Mouse (Mus musculus): Measurements from ENCODE around the gene B230217C12Rik.
A peak's percentile ranks its signal among the peaks of the same experiment; 100 is the strongest.

Gene B230217C12Rik

GRCm38 (mm10) chr11:97809235-97810121 lies 31.1 kb upstream of the B230217C12Rik start:
- no peak for DNase-seq

DNA sequence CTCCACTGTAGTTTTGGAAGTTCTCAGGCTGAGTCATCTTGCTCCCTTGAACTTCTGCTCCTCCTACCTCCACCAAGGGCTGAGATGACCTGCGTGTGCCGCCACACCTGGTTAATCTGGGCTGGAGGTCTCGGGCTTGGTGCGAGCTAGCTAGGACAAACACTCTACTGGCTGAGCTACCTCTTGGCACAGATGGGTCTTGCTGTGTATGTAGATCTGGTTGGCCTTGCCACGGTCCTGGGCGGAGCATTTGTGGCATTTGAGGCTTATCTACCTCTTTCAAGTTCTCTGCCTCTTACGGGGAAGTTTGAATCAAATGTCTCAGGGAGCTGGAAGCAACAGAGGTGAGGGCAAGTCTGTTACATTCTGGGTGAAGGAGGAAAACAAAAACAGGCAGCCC lies 30.2 kb upstream of the B230217C12Rik start:
- DNase-seq = no peak

- DNase-seq = no peak
These were observed 29.6 kb upstream of the B230217C12Rik start for GRCm38 (mm10) chr11:97810970-97811369.

GRCm38 (mm10) chr11:97811569-97812362 lies 28.8 kb upstream of the B230217C12Rik start:
- peak; percentile 91 for DNase-seq

GRCm38 (mm10) chr11:97812491-97812921 lies 28.1 kb upstream of the B230217C12Rik start:
- no peak for DNase-seq

DNA sequence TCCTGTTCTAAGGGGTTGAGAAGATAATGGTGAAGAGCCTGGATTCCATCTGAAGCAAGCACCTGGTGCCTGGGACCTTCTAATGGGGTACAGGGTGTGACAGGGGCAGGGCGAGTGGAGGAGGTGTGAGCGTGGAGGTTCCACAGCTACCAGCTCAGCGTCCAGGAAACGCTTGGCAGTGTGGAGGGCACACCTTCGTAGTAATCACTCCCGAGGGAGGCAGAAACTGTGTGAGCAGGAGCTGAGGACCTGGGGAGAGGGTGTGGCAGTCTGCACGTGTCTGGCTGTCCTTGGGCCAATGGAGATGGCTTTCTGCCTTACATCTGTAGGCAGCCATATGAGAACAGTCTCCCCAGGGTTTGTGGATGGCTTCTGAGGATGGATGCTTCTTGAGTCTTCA lies 27.5 kb upstream of the B230217C12Rik start:
- no peak for DNase-seq

DNA sequence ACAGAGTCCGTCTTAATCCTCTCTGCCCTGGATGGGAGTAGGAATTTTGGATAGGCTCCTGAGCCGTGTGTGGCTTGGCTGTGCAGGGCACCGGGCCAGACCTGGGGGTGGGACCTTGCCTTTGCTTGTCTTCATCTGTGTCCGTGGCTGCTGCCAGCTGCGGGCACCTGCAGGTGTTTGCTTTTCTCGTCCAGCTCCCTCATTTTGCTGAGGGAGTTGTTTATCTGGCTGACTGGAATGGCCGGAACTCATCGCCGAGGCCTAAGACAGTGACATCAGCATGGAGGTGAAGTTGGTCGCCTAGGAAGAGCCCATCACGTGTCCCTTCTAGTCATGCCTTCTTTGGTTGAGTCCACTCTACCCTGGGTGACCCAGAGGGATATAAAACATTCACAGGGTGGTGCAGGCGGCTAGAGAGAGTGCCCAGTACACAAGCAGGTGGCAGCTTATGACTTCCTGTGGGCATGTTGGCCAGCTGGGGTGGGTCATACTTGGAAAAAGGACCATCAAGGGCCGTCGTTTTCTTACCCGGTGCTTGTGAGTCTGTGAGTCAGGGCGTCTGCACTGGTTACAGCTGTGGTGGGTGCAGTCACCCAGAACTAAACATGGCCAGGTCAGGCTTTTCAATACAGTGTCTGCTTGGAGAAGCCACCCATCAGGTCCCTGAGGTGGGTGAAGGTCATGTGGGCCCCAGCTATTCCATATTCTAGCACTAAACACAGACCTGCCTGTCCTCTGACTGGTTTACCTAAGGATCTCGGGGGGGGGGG lies 26.6 kb upstream of the B230217C12Rik start:
- peak; percentile 86 for DNase-seq

GRCm38 (mm10) chr11:97815736-97816135 lies 24.8 kb upstream of the B230217C12Rik start:
- DNase-seq = no peak

DNA sequence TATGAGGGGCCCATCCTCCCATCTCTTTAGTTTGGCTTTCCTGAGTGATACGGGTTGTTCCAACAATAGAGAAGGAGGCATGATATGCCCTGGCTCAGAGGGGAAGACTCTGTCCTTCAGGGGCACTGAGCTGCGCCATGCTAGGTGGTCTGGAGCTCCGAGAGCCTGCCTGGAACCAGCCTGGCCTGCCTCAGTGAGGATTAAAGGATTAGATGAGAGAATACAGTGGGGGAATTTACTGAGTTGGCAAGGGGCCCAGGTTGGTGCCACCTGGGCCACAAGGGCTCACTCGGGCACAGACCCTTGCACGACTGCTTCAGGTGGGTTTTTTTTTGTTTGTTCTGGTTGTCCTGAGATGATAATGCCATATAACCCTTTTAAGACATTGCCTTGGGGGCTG lies 24.4 kb upstream of the B230217C12Rik start:
- DNase-seq = no peak

DNA sequence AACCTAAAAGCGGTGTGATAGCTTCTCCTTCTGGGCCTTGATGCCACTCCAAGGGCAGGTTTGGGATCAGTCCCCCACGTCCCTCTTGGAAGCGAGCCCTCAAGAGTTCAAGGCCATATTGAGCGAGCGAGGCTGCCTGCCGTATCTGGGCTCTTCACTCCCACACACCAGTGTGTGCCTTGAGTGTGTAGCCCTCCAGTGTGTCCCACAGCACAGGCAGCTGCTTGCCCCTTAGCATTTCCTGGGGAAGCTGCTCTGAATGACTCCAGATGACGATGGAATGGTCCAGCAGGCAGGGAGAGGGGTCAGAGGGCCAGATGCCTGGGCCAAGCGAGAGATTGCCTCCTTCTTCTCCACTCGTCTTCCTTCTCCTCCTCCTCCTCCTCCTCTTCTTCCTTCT lies 23.7 kb upstream of the B230217C12Rik start:
- no peak for DNase-seq

GRCm38 (mm10) chr11:97817379-97817778 lies 23.2 kb upstream of the B230217C12Rik start:
- DNase-seq = peak; percentile 80

GRCm38 (mm10) chr11:97818003-97818402 lies 22.6 kb upstream of the B230217C12Rik start:
- DNase-seq = no peak

- DNase-seq = no peak
These were observed 22.0 kb upstream of the B230217C12Rik start for GRCm38 (mm10) chr11:97818571-97818970.

DNA sequence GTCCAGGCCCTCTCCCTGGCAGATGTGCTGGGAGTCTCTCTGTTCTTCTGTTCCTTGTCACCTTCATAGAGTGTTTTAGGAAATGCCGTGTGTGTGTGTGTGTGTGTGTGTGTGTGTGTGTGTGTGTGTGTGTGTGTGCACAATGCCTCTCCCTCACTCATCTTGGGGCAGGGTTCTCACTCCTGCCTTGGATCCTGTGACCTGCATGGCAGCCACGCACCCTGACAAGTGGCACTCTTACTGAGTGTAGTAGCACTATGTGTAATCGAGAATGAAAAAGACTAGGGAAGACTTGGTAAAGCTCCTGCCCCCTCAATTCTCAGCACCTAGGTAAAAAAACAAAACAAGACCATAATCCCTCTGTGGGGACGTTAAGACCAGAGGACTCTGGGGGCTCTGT lies 21.5 kb upstream of the B230217C12Rik start:
- no peak for DNase-seq

DNA sequence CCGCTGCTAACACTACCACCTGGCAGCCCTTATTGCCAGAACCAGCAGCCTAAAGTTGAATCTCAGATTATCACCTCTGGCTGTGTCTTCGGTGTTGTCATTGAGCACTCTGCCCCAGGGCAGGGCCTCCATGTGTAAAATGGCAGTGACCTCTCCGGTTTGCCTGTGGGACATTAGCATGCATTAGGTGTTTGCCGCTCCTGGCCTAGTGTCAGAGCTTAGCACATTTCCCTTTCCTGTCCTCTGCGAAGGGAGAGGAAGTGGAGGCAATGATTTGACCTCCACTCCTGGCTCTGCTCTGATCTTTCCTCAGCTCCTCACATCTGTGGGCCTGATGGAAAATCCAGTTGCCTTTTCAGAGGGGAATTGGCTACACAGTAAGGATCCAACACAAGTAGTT lies 20.7 kb upstream of the B230217C12Rik start:
- DNase-seq = no peak

DNA sequence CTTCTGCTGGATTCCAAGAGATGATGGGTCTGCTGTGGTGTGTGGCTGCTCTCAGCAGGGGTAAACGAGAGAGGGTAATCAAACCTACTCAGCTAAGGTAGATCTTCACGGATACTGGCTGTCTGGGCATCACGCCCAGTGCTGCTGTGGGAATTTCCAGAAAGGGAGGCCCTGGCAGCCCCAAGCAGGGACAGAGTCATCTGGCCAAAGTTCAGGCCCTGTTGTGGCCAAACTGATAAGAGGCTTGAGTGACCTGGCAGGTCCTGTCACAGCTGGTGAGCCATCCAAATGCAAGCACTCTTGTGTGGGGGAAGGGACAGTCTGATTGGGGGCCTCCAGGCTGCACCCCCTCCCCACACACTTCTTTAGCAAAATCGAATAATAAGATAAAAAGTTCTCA lies 19.7 kb upstream of the B230217C12Rik start:
- DNase-seq = peak; percentile 92

GRCm38 (mm10) chr11:97821401-97822064 lies 19.0 kb upstream of the B230217C12Rik start:
- DNase-seq = no peak

- DNase-seq = no peak
These were observed 17.6 kb upstream of the B230217C12Rik start for GRCm38 (mm10) chr11:97822840-97823603.

DNA sequence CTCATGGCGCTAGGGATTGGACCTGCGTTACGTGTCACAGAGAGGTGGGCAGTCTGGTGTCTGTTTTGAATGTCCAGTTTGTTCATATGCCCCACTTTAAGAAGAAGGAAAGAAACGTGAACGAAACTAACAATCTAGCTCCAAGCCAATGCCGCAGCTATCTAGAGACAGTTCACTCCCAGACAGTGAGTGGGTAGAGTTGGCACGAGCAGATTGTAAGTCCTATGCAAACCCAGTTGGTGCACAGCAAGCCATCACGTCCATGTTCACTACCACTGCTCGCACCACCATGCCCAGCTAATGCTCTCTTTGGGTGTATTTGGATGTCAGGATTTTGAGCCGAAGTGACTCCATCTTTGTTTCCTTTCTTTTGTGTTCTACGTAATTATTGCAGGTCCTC lies 16.4 kb upstream of the B230217C12Rik start:
- DNase-seq = no peak

- DNase-seq = no peak
These were observed 15.7 kb upstream of the B230217C12Rik start for GRCm38 (mm10) chr11:97824895-97825294.

GRCm38 (mm10) chr11:97825295-97825694 lies 15.3 kb upstream of the B230217C12Rik start:
- no peak for DNase-seq

DNA sequence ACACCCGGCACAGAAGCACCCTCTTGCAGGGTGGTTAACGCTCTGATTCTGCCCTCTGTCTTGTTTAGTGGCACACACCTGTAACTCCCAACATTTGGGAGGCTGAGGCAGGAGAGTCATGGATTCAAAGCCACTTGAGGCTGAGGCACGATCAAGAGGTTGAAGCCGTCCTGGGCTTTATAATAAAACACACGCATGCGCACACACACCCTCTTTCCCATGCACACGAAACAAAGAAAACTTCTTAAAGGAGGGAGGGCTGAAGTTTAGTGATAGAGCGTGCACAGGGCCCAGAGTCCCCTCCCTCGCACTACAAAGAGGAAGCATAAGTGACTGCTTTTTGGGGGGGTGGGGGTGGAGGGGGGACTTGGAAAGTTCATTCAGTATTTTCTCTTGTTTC lies 14.6 kb upstream of the B230217C12Rik start:
- no peak for DNase-seq

Data from kidney, adult 11 months (tissue).